9 mouse cellular contexts compared by ENCODE assay signal in genomic region chr4:135652966-135653607, GRCm38 (mm10). TPM values are rescaled to one million over a fixed set of nuclear protein-coding genes. Genes with fewer than 3 reads are reported as not detected.
DNase-seq lines count a peak whose midpoint lies in the region; ATAC-seq and TF ChIP-seq lines count a peak whose summit lies in the region.
"Had no signal": no experiment of that assay in that cellular context is flagged by ENCODE, and none has a peak within 500 bp of the region (broad histone marks: within the 10 kb centered on the region; RNA-seq: fewer than 3 reads in every experiment).

No protein-coding gene starts in this region.

- TF ChIP-seq CTCF in stomach, postnatal 0 days (IDR thresholded peaks at IDR 0.05; ENCODE audit: low read depth): no peak

- no peak for TF ChIP-seq EP300 in stomach, postnatal 0 days (optimal IDR thresholded peaks at IDR 0.05)

- no peak overlapping the region for H3K4me3 ChIP-seq in neural tube, embryonic 13.5 days
- H3K4me3 ChIP-seq in neural tube, embryonic 15.5 days (replicated peaks): no peak overlapping the region
- no peak overlapping the region for H3K4me3 ChIP-seq in stomach, postnatal 0 days (ENCODE audit: low read depth, low read length)
- no peak overlapping the region for H3K4me3 ChIP-seq in intestine, embryonic 16.5 days (ENCODE audit: low read length)

- peaks cover 28% of the 10 kb centered on the region for H3K4me1 ChIP-seq in neural tube, embryonic 13.5 days (replicated peaks)
- H3K4me1 ChIP-seq in neural tube, embryonic 15.5 days: peaks cover 16% of the 10 kb centered on the region
- H3K4me1 ChIP-seq in stomach, postnatal 0 days (replicated peaks; ENCODE audit: control insufficient read depth, insufficient read depth): peaks cover 6% of the 10 kb centered on the region
- H3K4me1 ChIP-seq in intestine, embryonic 16.5 days (ENCODE audit: control insufficient read depth, insufficient read depth, low read length): peaks cover 21% of the 10 kb centered on the region

- intact Hi-C loops in heart, postnatal 10 days (cut with DNase I): no loop called here

- peak; percentile 29 to 40 for DNase-seq in cerebellum, postnatal 14 days
- DNase-seq in cerebellum, adult 9-10 months: no peak
- peak; percentile 91 to 94 for DNase-seq in heart, postnatal 10 days
- no peak for DNase-seq in stomach, postnatal 0 days (ENCODE audit: low spot score)
- DNase-seq: cerebellum, adult 11 months had no signal

- H3K27ac ChIP-seq in neural tube, embryonic 13.5 days (replicated peaks): no peak overlapping the region
- H3K27ac ChIP-seq in neural tube, embryonic 15.5 days (replicated peaks): no peak overlapping the region
- no peak overlapping the region for H3K27ac ChIP-seq in stomach, postnatal 0 days (replicated peaks)
- H3K27ac ChIP-seq in intestine, embryonic 16.5 days (ENCODE audit: low read length): no peak overlapping the region

- H3K36me3 ChIP-seq in neural tube, embryonic 13.5 days: no peaks in the 10 kb centered on the region
- H3K36me3 ChIP-seq in neural tube, embryonic 15.5 days: no peaks in the 10 kb centered on the region
- no peaks in the 10 kb centered on the region for H3K36me3 ChIP-seq in stomach, postnatal 0 days (ENCODE audit: control insufficient read depth, insufficient read depth, low read length)
- H3K36me3 ChIP-seq in intestine, embryonic 16.5 days (ENCODE audit: control insufficient read depth, insufficient read depth, low read length): no peaks in the 10 kb centered on the region

- H3K9ac ChIP-seq in neural tube, embryonic 13.5 days: no peak overlapping the region
- no peak overlapping the region for H3K9ac ChIP-seq in neural tube, embryonic 15.5 days (replicated peaks)
- H3K9ac ChIP-seq in stomach, postnatal 0 days (ENCODE audit: low read length): no peak overlapping the region
- H3K9ac ChIP-seq in intestine, embryonic 16.5 days (ENCODE audit: low read depth, low read length): no peak overlapping the region

- H3K9me3 ChIP-seq in neural tube, embryonic 13.5 days: no peaks in the 10 kb centered on the region
- no peaks in the 10 kb centered on the region for H3K9me3 ChIP-seq in neural tube, embryonic 15.5 days (replicated peaks)
- no peaks in the 10 kb centered on the region for H3K9me3 ChIP-seq in stomach, postnatal 0 days (ENCODE audit: control insufficient read depth, low read length)
- no peaks in the 10 kb centered on the region for H3K9me3 ChIP-seq in intestine, embryonic 16.5 days (ENCODE audit: control insufficient read depth, low read length)

- no peaks in the 10 kb centered on the region for H3K27me3 ChIP-seq in neural tube, embryonic 13.5 days
- H3K27me3 ChIP-seq in neural tube, embryonic 15.5 days (replicated peaks): no peaks in the 10 kb centered on the region
- H3K27me3 ChIP-seq in stomach, postnatal 0 days (ENCODE audit: control insufficient read depth, insufficient read depth, low read length): no peaks in the 10 kb centered on the region
- no peaks in the 10 kb centered on the region for H3K27me3 ChIP-seq in intestine, embryonic 16.5 days (replicated peaks; ENCODE audit: control insufficient read depth, insufficient read depth, low read length)

- WGBS in neural tube, embryonic 13.5 days: 59% methylated on average over 11 of the region's 11 CpGs
- 53% methylated on average over 11 of the region's 11 CpGs for WGBS in neural tube, embryonic 15.5 days
- 40% methylated on average over 11 of the region's 11 CpGs for WGBS in stomach, postnatal 0 days
- 57% methylated on average over 11 of the region's 11 CpGs for WGBS in intestine, embryonic 16.5 days

- ATAC-seq in neural tube, embryonic 13.5 days (ENCODE audit: low read depth): 0 out of 2 replicates have a peak, but pooled peaks have one; percentile 32
- ATAC-seq in neural tube, embryonic 15.5 days (ENCODE audit: low FRiP score): no peak
- ATAC-seq in stomach, postnatal 0 days (ENCODE audit: low FRiP score, low TSS enrichment): no peak
- ATAC-seq in intestine, embryonic 16.5 days: no peak
- ATAC-seq in erythroblast, adult 5-6 weeks (replicated peaks; ENCODE audit: low FRiP score, poor library complexity, severe bottlenecking): no peak

- no peak overlapping the region for H3K4me2 ChIP-seq in neural tube, embryonic 13.5 days
- H3K4me2 ChIP-seq in neural tube, embryonic 15.5 days: no peak overlapping the region
- H3K4me2 ChIP-seq in stomach, postnatal 0 days (replicated peaks; ENCODE audit: low read depth): no peak overlapping the region
- no peak overlapping the region for H3K4me2 ChIP-seq in intestine, embryonic 16.5 days (ENCODE audit: low read depth, low read length)

RNA-seq across cellular contexts. Expression of gene Ifnlr1, which starts 33.0 kb away (rescaled TPM):
- 0.08 and 0.39 TPM in 2 replicates for polyA plus RNA-seq in neural tube, embryonic 13.5 days (2015; fragmentation: Nextera tagmentation; extraction: Ambion mirVana)
- polyA plus RNA-seq in neural tube, embryonic 15.5 days (2015; fragmentation: Nextera tagmentation; extraction: Ambion mirVana): 0.46 and 0.47 TPM in 2 replicates
- 1 to 10 TPM; 3.4 to 4.1 TPM for total RNA-seq in heart, postnatal 10 days (2021)
- 1.9 and 2.1 TPM in 2 replicates for polyA plus RNA-seq in stomach, postnatal 0 days (2015; fragmentation: Nextera tagmentation; extraction: Ambion mirVana)
- 4.3 and 5.2 TPM in 2 replicates for polyA plus RNA-seq in intestine, embryonic 16.5 days (2015; fragmentation: Nextera tagmentation; extraction: Ambion mirVana)
- 2.7 and 3.8 TPM in 2 replicates for total RNA-seq in erythroblast, adult 5-6 weeks (2015; ENCODE audit: low replicate concordance)
- total RNA-seq in erythroblast, adult 5-6 weeks (2017; ENCODE audit: low replicate concordance): 1.4 and 1.7 TPM in 2 replicates

Comparison
In these comparisons a context has a peak if more than half of its experiments do, and no peak if none do; other contexts are left out.
1. DNase-seq: peak in cerebellum, postnatal 14 days (2 of 2) and heart, postnatal 10 days (2 of 2); none in cerebellum, adult 9-10 months (single experiment) and stomach, postnatal 0 days (single experiment).